Mouse (Mus musculus): ENCODE results near the gene Rnf217.

GRCm38 (mm10) chr10:31580722-31581121 lies 28.3 kb downstream of the Rnf217 start:
- TF ChIP-seq POLR2A (IDR thresholded peaks at IDR 0.05; ENCODE audit: borderline replicate concordance, insufficient read depth, low read length) (no peak), CTCF (IDR thresholded peaks at IDR 0.05; ENCODE audit: borderline replicate concordance, insufficient read depth, low read depth, low read length) (no peak)

All from cerebellum, adult 2 months (tissue).